Mouse (Mus musculus) hindbrain, embryonic 11.5 days (tissue): ENCODE results near the gene Tom1l1. TPM values are rescaled to one million over a fixed set of nuclear protein-coding genes. Genes with fewer than 3 reads are reported as not detected.

Experiments
- ATAC-seq: fragments of 200-750 bp; cut with Nextera tagmentation; 2 replicates; pipeline ENCODE4 v1.8.0; 2017; ENCODE audit warnings: mild to moderate bottlenecking, moderate TSS enrichment, moderate library complexity; ENCODE audit not compliant: low FRiP score
- DNase-seq: peaks from one replicate; pipeline ENCODE4 v3.0.0-alpha.2; 2015; ENCODE audit warnings: low spot score
- H3K27ac ChIP-seq: fragments of 300-500 bp; sonication (generic); 2 replicates; pipeline ENCODE4 v1.5.1; 2014; ENCODE audit warnings: mild to moderate bottlenecking, low read depth, low read length
- H3K27me3 ChIP-seq: fragments of 300-500 bp; sonication (generic); 2 replicates; pipeline ENCODE4 v1.6.1; 2014; ENCODE audit warnings: mild to moderate bottlenecking, low read length, moderate library complexity, mixed read lengths; ENCODE audit not compliant: control insufficient read depth, insufficient read depth
- H3K36me3 ChIP-seq: fragments of 300-500 bp; sonication (generic); 2 replicates; pipeline ENCODE4 v1.6.1; 2014; ENCODE audit warnings: mild to moderate bottlenecking, low read length, moderate library complexity, mixed read lengths; ENCODE audit not compliant: control insufficient read depth, insufficient read depth
- H3K4me1 ChIP-seq: fragments of 300-500 bp; sonication (generic); replicated peaks from 2 replicates; pipeline ENCODE4 v1.6.1; 2014; ENCODE audit warnings: low read length, mixed read lengths; ENCODE audit not compliant: control insufficient read depth, insufficient read depth
- H3K4me2 ChIP-seq: fragments of 300-500 bp; sonication (generic); replicated peaks from 2 replicates; pipeline ENCODE4 v1.6.1; 2014; ENCODE audit warnings: mild to moderate bottlenecking, low read depth, low read length
- H3K4me3 ChIP-seq: fragments of 300-500 bp; sonication (generic); 2 replicates; pipeline ENCODE4 v1.5.1; 2014; ENCODE audit warnings: low read depth, low read length
- H3K9ac ChIP-seq: fragments of 300-500 bp; sonication (generic); 2 replicates; pipeline ENCODE4 v1.6.1; 2014; ENCODE audit warnings: low read depth, low read length
- H3K9me3 ChIP-seq: fragments of 300-500 bp; sonication (generic); 2 replicates; pipeline ENCODE4 v1.6.1; 2016; ENCODE audit warnings: low read length; ENCODE audit not compliant: control insufficient read depth
- WGBS: fragments of 180-500 bp; shearing (Covaris S2); extraction: QIAGEN DNeasy Blood & Tissue Kit; methylation state at CpG from one replicate; pipeline ENCODE4 v1.1.7; 2014; 5-methylcytosine and 5-hydroxymethylcytosine counted together
- polyA plus RNA-seq: library from polyadenylated mRNA; unstranded; fragments of >200 nt; fragmentation: Nextera tagmentation; extraction: Ambion mirVana; gene quantifications from 2 replicates; pipeline ENCODE4 v1.2.1, GENCODE M21; 2014

The Tom1l1 gene
- polyA plus RNA-seq, 1 experiment from 2014 or later: 17.8 TPM

GRCm38 (mm10) chr11:90697480-90698240 is 9.5 kb upstream of the Tom1l1 start:
- ATAC-seq (peak; percentile 82), DNase-seq (peak; percentile 86)
- H3K27me3 ChIP-seq: no peaks in the 10 kb centered on the region
- H3K9ac ChIP-seq: no peak overlapping the region
- no peak overlapping the region for H3K4me3 ChIP-seq
- H3K36me3 ChIP-seq: no peaks in the 10 kb centered on the region
- no peaks in the 10 kb centered on the region for H3K4me1 ChIP-seq
- WGBS: 28% methylated on average over 10 of the region's 10 CpGs
- no peaks in the 10 kb centered on the region for H3K9me3 ChIP-seq
- no peak overlapping the region for H3K27ac ChIP-seq
- no peak overlapping the region for H3K4me2 ChIP-seq

- Histone ChIP-seq H3K4me1 (no peaks in the 10 kb centered on the region), H3K9me3 (no peaks in the 10 kb centered on the region), H3K27me3 (no peaks in the 10 kb centered on the region), H3K27ac (no peak overlapping the region), H3K9ac (no peak overlapping the region), H3K4me2 (no peak overlapping the region), H3K4me3 (no peak overlapping the region), H3K36me3 (no peaks in the 10 kb centered on the region)
- no peak for ATAC-seq
- DNase-seq: no peak
- 58% methylated on average over 9 of the region's 9 CpGs for WGBS
Observed at GRCm38 (mm10) chr11:90695811-90696210, 7.6 kb upstream of the Tom1l1 start.

- no peak overlapping the region for H3K4me3 ChIP-seq
- H3K9ac ChIP-seq: no peak overlapping the region
- H3K27me3 ChIP-seq: no peaks in the 10 kb centered on the region
- no peaks in the 10 kb centered on the region for H3K4me1 ChIP-seq
- H3K9me3 ChIP-seq: no peaks in the 10 kb centered on the region
- H3K4me2 ChIP-seq: no peak overlapping the region
- DNase-seq (no peak), ATAC-seq (no peak)
- 53% methylated on average over 4 of the region's 4 CpGs for WGBS
- H3K36me3 ChIP-seq: no peaks in the 10 kb centered on the region
- H3K27ac ChIP-seq: no peak overlapping the region
Observed at GRCm38 (mm10) chr11:90694206-90694605, 6.0 kb upstream of the Tom1l1 start.

- no peak for DNase-seq
- Histone ChIP-seq H3K27me3 (no peaks in the 10 kb centered on the region), H3K9me3 (no peaks in the 10 kb centered on the region), H3K4me3 (no peak overlapping the region), H3K27ac (no peak overlapping the region), H3K4me1 (no peaks in the 10 kb centered on the region), H3K9ac (no peak overlapping the region), H3K4me2 (no peak overlapping the region), H3K36me3 (no peaks in the 10 kb centered on the region)
- WGBS: 33% methylated on average over 6 of the region's 6 CpGs
- ATAC-seq: no peak
Observed at GRCm38 (mm10) chr11:90690361-90690760, 2.2 kb upstream of the Tom1l1 start.

- no peak overlapping the region for H3K27ac ChIP-seq
- H3K4me1 ChIP-seq: no peaks in the 10 kb centered on the region
- no peaks in the 10 kb centered on the region for H3K9me3 ChIP-seq
- H3K9ac ChIP-seq: peak overlapping the region; percentile 71
- H3K4me2 ChIP-seq: peak overlapping the region; percentile 87
- 2% methylated on average over 17 of the region's 17 CpGs for WGBS
- H3K27me3 ChIP-seq: no peaks in the 10 kb centered on the region
- ATAC-seq: peak; percentile 68
- peak overlapping the region; percentile 53 for H3K4me3 ChIP-seq
- H3K36me3 ChIP-seq: no peaks in the 10 kb centered on the region
- DNase-seq: no peak
Observed at GRCm38 (mm10) chr11:90687040-90687439, 1.1 kb downstream of the Tom1l1 start.

- H3K9ac ChIP-seq: no peak overlapping the region
- DNase-seq (no peak), ATAC-seq (peak; percentile 38)
Observed at GRCm38 (mm10) chr11:90686287-90687025, 1.7 kb downstream of the Tom1l1 start.

GRCm38 (mm10) chr11:90685196-90685595 is 3.0 kb downstream of the Tom1l1 start:
- ATAC-seq (no peak), DNase-seq (no peak)
- no peaks in the 10 kb centered on the region for H3K27me3 ChIP-seq
- WGBS: 82% methylated on average over 6 of the region's 6 CpGs
- H3K4me2 ChIP-seq: no peak overlapping the region
- no peaks in the 10 kb centered on the region for H3K9me3 ChIP-seq
- no peak overlapping the region for H3K4me3 ChIP-seq
- H3K9ac ChIP-seq: no peak overlapping the region
- no peak overlapping the region for H3K27ac ChIP-seq
- H3K36me3 ChIP-seq: no peaks in the 10 kb centered on the region
- no peaks in the 10 kb centered on the region for H3K4me1 ChIP-seq

More at GRCm38 (mm10) chr11:90686287-90687025, 1.7 kb downstream of the Tom1l1 start:
- Histone ChIP-seq H3K36me3 (no peaks in the 10 kb centered on the region), H3K27ac (no peak overlapping the region), H3K4me2 (peak overlapping the region; percentile 87), H3K4me1 (no peaks in the 10 kb centered on the region), H3K4me3 (peak overlapping the region; percentile 53), H3K9me3 (no peaks in the 10 kb centered on the region), H3K27me3 (no peaks in the 10 kb centered on the region)
- 70% methylated on average over 13 of the region's 13 CpGs for WGBS

- no peak overlapping the region for H3K27ac ChIP-seq
- no peaks in the 10 kb centered on the region for H3K9me3 ChIP-seq
- ATAC-seq (no peak), DNase-seq (no peak)
- H3K9ac ChIP-seq: no peak overlapping the region
- no peak overlapping the region for H3K4me3 ChIP-seq
- H3K4me1 ChIP-seq: no peaks in the 10 kb centered on the region
- no peaks in the 10 kb centered on the region for H3K36me3 ChIP-seq
- H3K27me3 ChIP-seq: no peaks in the 10 kb centered on the region
- no peak overlapping the region for H3K4me2 ChIP-seq
- 61% methylated on average over 6 of the region's 6 CpGs for WGBS
Observed at GRCm38 (mm10) chr11:90684765-90685164, 3.4 kb downstream of the Tom1l1 start.

GRCm38 (mm10) chr11:90681171-90681570 is 7.0 kb downstream of the Tom1l1 start:
- no peaks in the 10 kb centered on the region for H3K4me1 ChIP-seq

More at GRCm38 (mm10) chr11:90681171-90681570, 7.0 kb downstream of the Tom1l1 start:
- DNase-seq: no peak
- H3K36me3 ChIP-seq: no peaks in the 10 kb centered on the region
- no peak for ATAC-seq
- no peak overlapping the region for H3K27ac ChIP-seq
- H3K4me2 ChIP-seq: no peak overlapping the region
- H3K9me3 ChIP-seq: no peaks in the 10 kb centered on the region
- no peak overlapping the region for H3K4me3 ChIP-seq
- H3K27me3 ChIP-seq: no peaks in the 10 kb centered on the region
- no peak overlapping the region for H3K9ac ChIP-seq
